Mouse (Mus musculus) liver, embryonic 16.5 days (tissue): ENCODE data around the gene Negr1. TPM values are rescaled to one million over a fixed set of nuclear protein-coding genes. Genes with fewer than 3 reads are reported as not detected.

Experiments used
- ATAC-seq: fragments of 200-750 bp; cut with Nextera tagmentation; 2 replicates; pipeline ENCODE4 v1.8.0; 2017; ENCODE audit warnings: low read depth, mild to moderate bottlenecking, moderate number of reproducible peaks, moderate library complexity
- H3K27ac ChIP-seq: fragments of 300-500 bp; sonication (generic); 2 replicates; pipeline ENCODE4 v1.5.1; 2014; ENCODE audit warnings: mild to moderate bottlenecking, low read length
- H3K27me3 ChIP-seq: fragments of 300-500 bp; sonication (generic); 2 replicates; pipeline ENCODE4 v1.6.1; 2014; ENCODE audit warnings: low read depth, low read length, mixed read lengths; ENCODE audit not compliant: control insufficient read depth, insufficient read depth
- H3K36me3 ChIP-seq: fragments of 300-500 bp; sonication (generic); 2 replicates; pipeline ENCODE4 v1.6.1; 2014; ENCODE audit warnings: mild to moderate bottlenecking; ENCODE audit not compliant: control insufficient read depth, insufficient read depth
- H3K4me1 ChIP-seq: fragments of 300-500 bp; sonication (generic); 2 replicates; pipeline ENCODE4 v1.6.1; 2014; ENCODE audit warnings: low read depth, low read length, mixed read lengths; ENCODE audit not compliant: control insufficient read depth
- H3K4me2 ChIP-seq: fragments of 300-500 bp; sonication (generic); 2 replicates; pipeline ENCODE4 v1.6.1; 2014; ENCODE audit warnings: low read depth, low read length, mixed read lengths
- H3K4me3 ChIP-seq: fragments of 300-500 bp; sonication (generic); 2 replicates; pipeline ENCODE4 v1.5.1; 2014; ENCODE audit warnings: low read depth, mild to moderate bottlenecking, low read length
- H3K9ac ChIP-seq: fragments of 300-500 bp; sonication (generic); 2 replicates; pipeline ENCODE4 v1.6.1; 2014; ENCODE audit warnings: low read depth, low read length
- H3K9me3 ChIP-seq: fragments of 300-500 bp; sonication (generic); replicated peaks from 2 replicates; pipeline ENCODE4 v1.6.1; 2016; ENCODE audit warnings: low read length; ENCODE audit not compliant: control insufficient read depth
- WGBS: fragments of 180-500 bp; shearing (Covaris S2); extraction: QIAGEN DNeasy Blood & Tissue Kit; methylation state at CpG from one replicate; pipeline ENCODE4 v1.1.7; 2014; ENCODE audit not compliant: insufficient replicate concordance; 5-methylcytosine and 5-hydroxymethylcytosine counted together
- polyA plus RNA-seq: library from polyadenylated mRNA; unstranded; fragments of >200 nt; fragmentation: Nextera tagmentation; extraction: Ambion mirVana; gene quantifications from 2 replicates; pipeline ENCODE4 v1.2.1, GENCODE M21; 2015

Negr1 gene
- polyA plus RNA-seq, 1 experiment from 2014 or later: 0.04 TPM

DNA sequence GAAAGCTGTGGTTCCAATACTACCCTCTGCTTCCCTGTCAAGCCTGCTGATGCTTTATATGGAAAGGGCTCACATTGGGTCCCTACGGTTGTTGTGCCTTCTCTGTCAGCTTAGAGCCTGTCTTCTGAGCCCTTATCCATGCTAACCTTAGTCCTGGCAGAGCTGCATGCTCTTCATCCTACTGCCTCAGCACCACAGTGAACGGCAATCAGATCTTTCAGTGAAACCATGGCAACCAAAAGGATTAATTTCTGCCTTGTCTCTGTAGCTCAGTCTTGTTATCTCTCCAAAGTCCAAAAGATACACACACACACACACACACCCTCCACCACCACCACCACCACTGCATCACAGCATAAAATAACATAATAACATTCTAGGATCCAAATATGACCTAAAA lies 656.2 kb downstream of the Negr1 start:
- Histone ChIP-seq H3K27me3 (no peaks in the 10 kb centered on the region), H3K27ac (no peak overlapping the region), H3K9me3 (no peaks in the 10 kb centered on the region), H3K4me1 (no peaks in the 10 kb centered on the region), H3K4me2 (no peak overlapping the region), H3K9ac (no peak overlapping the region), H3K36me3 (no peaks in the 10 kb centered on the region), H3K4me3 (no peak overlapping the region)
- 40% methylated on average over 2 of the region's 2 CpGs for WGBS
- no peak for ATAC-seq

- WGBS: 54% methylated on average over 4 of the region's 4 CpGs
- Histone ChIP-seq H3K9me3 (no peaks in the 10 kb centered on the region), H3K4me2 (no peak overlapping the region), H3K4me1 (no peaks in the 10 kb centered on the region), H3K4me3 (no peak overlapping the region), H3K36me3 (no peaks in the 10 kb centered on the region), H3K27ac (no peak overlapping the region), H3K9ac (no peak overlapping the region), H3K27me3 (no peaks in the 10 kb centered on the region)
- no peak for ATAC-seq
Observed at GRCm38 (mm10) chr3:157224920-157225319, 663.3 kb downstream of the Negr1 start.

DNA sequence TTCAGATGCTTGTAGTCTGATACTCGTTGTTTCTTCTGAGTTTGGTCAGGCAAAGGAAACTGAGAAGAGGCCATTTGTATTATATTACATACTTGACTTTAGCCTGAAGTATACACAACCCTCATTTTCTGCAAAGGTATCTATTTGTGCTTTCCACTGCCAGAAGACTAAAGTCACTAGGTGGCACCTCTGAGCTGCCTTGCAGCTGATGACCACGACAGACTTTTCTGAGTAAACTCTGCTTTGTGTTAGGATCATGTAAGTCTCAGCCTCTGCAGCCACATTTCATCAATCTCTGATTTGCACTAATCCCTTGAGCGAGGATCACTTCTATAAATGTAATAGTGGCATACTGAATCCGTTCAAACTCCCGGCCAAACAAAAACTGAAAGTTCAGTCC lies 671.1 kb downstream of the Negr1 start:
- no peak overlapping the region for H3K9ac ChIP-seq
- no peak for ATAC-seq
- WGBS: 28% methylated on average over 5 of the region's 5 CpGs
- H3K9me3 ChIP-seq: no peaks in the 10 kb centered on the region
- no peak overlapping the region for H3K4me3 ChIP-seq
- no peak overlapping the region for H3K27ac ChIP-seq
- H3K27me3 ChIP-seq: no peaks in the 10 kb centered on the region
- H3K4me2 ChIP-seq: no peak overlapping the region
- no peaks in the 10 kb centered on the region for H3K36me3 ChIP-seq
- no peaks in the 10 kb centered on the region for H3K4me1 ChIP-seq

DNA sequence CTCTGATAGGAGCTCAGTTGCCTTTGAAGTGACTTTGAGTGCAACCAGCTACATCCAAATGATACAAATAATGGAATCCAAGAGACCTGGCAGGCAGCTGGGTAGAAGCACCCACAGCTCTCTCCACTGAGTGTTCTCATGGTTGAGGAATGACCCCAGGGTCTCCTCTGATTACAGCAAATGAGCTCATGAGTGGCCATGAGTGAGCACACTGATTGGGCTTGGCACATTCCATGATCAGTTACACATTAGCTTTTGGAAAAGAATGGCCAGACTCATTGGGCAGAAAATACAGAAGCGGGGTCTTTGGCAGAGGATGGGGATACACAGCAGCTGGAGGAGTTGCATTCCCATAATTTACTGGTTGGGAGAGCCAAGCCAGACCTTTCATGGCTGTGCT lies 678.6 kb downstream of the Negr1 start:
- H3K4me3 ChIP-seq: no peak overlapping the region
- no peak for ATAC-seq
- no peaks in the 10 kb centered on the region for H3K9me3 ChIP-seq
- H3K27ac ChIP-seq: no peak overlapping the region
- H3K36me3 ChIP-seq: no peaks in the 10 kb centered on the region
- H3K4me1 ChIP-seq: no peaks in the 10 kb centered on the region
- 64% methylated on average over 1 of the region's 1 CpGs for WGBS
- no peaks in the 10 kb centered on the region for H3K27me3 ChIP-seq
- H3K9ac ChIP-seq: no peak overlapping the region
- no peak overlapping the region for H3K4me2 ChIP-seq

DNA sequence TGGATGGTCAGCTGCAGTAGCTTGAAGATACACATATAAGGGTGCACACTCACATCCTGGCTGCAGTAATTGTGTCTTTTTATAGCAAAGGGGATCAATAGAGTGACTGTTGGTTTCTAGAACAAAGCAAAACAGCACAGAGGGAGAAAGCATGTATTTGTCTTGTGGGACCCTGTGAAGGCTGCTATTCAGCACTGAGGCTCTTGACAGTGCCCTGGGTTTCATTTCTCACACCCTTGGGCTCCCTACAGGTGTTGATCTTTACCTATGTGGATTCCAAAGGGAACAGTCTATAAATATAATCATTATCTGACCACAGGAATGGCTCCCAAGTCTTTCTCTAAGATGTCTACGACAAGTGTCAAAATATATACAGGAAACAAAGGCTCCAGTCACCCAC lies 693.9 kb downstream of the Negr1 start:
- H3K36me3 ChIP-seq: no peaks in the 10 kb centered on the region
- H3K9me3 ChIP-seq: no peaks in the 10 kb centered on the region
- no peaks in the 10 kb centered on the region for H3K27me3 ChIP-seq
- no peaks in the 10 kb centered on the region for H3K4me1 ChIP-seq
- no peak overlapping the region for H3K4me2 ChIP-seq
- H3K27ac ChIP-seq: no peak overlapping the region
- no peak overlapping the region for H3K9ac ChIP-seq
- no peak overlapping the region for H3K4me3 ChIP-seq
- WGBS: 30% methylated on average over 1 of the region's 1 CpGs
- no peak for ATAC-seq

GRCm38 (mm10) chr3:157255863-157256262 lies 694.3 kb downstream of the Negr1 start:
- Histone ChIP-seq H3K4me3 (no peak overlapping the region), H3K9me3 (no peaks in the 10 kb centered on the region), H3K36me3 (no peaks in the 10 kb centered on the region), H3K27me3 (no peaks in the 10 kb centered on the region), H3K27ac (no peak overlapping the region), H3K9ac (no peak overlapping the region), H3K4me2 (no peak overlapping the region), H3K4me1 (no peaks in the 10 kb centered on the region)
- 42% methylated on average over 3 of the region's 3 CpGs for WGBS
- ATAC-seq: no peak

DNA sequence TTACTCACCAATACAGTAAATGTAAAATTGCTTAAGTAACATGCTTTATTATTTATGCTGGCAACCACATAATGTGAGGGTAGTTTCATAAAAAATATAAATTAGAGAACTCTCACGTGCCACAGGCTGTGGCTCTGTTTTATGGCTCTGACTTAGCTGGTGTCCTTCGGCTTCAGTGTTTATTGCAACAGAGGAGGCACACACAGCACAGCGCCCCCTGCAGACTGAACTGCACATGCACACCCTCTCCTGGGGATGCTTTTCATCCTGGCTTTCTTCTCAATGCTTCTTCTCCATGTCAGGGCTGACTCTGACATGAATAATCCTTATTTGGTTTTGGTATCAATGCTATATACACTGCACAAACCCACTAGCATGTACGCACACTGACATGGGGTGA lies 707.1 kb downstream of the Negr1 start:
- Histone ChIP-seq H3K9ac (no peak overlapping the region), H3K27ac (no peak overlapping the region), H3K27me3 (no peaks in the 10 kb centered on the region), H3K4me2 (no peak overlapping the region), H3K4me1 (no peaks in the 10 kb centered on the region), H3K36me3 (no peaks in the 10 kb centered on the region), H3K4me3 (no peak overlapping the region), H3K9me3 (no peaks in the 10 kb centered on the region)
- 52% methylated on average over 4 of the region's 4 CpGs for WGBS
- no peak for ATAC-seq

DNA sequence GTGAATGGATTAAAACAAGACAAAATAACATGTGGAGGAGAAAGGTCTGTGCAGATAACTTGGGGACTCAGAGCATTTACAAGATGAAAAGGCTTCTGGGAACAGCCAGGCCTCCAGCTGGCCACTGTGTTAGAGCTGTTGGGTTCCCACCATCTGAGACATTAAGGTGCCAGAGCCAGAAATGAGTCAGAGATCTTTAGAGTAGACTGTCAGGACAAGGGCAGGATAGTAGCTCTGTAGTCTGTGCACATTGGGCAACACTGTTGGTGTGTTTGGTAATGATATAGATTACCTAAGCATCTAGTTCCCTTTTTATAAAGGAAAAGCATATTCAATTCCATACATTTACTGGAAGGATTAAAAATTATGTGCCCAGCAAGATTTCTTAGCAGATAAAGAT lies 710.8 kb downstream of the Negr1 start:
- Histone ChIP-seq H3K9me3 (no peaks in the 10 kb centered on the region), H3K27me3 (no peaks in the 10 kb centered on the region), H3K9ac (no peak overlapping the region), H3K4me2 (no peak overlapping the region), H3K27ac (no peak overlapping the region), H3K4me3 (no peak overlapping the region), H3K36me3 (no peaks in the 10 kb centered on the region), H3K4me1 (no peaks in the 10 kb centered on the region)
- no peak for ATAC-seq

DNA sequence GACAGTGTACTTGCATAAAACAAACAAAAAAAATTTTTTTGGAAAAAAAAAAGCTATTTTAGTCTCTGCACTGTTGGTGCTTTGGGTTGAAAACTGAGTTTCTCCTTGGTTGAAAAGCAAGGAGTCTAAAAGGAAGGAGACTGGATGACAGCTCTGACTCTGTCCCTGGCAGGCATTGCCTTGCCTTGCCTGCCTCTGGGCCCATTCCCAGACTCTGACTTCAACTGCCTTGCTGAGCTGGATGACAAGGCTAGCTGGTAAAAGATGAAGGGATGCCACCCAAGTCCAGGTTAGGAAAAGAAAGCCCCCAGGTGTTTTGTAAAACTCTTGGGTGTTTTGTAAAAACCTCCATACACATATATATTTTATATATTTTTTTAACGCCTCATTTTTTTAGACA lies 712.5 kb downstream of the Negr1 start:
- H3K36me3 ChIP-seq: no peaks in the 10 kb centered on the region
- no peak overlapping the region for H3K4me2 ChIP-seq
- H3K27ac ChIP-seq: no peak overlapping the region
- H3K4me3 ChIP-seq: no peak overlapping the region
- no peak overlapping the region for H3K9ac ChIP-seq
- WGBS: 71% methylated on average over 1 of the region's 1 CpGs
- ATAC-seq: no peak
- no peaks in the 10 kb centered on the region for H3K9me3 ChIP-seq
- no peaks in the 10 kb centered on the region for H3K4me1 ChIP-seq
- H3K27me3 ChIP-seq: no peaks in the 10 kb centered on the region

GRCm38 (mm10) chr3:157279717-157280116 lies 718.1 kb downstream of the Negr1 start:
- Histone ChIP-seq H3K27ac (no peak overlapping the region), H3K4me3 (no peak overlapping the region), H3K27me3 (no peaks in the 10 kb centered on the region), H3K4me1 (no peaks in the 10 kb centered on the region), H3K9me3 (no peaks in the 10 kb centered on the region), H3K4me2 (no peak overlapping the region), H3K36me3 (no peaks in the 10 kb centered on the region), H3K9ac (no peak overlapping the region)
- no peak for ATAC-seq
